Mouse (Mus musculus) cerebellum, adult 2 months (tissue): ENCODE data around the gene Lmo7. TPM values are rescaled to one million over a fixed set of nuclear protein-coding genes. Genes with fewer than 3 reads are reported as not detected.

ENCODE experiments used
- DNase-seq, 2 experiments: peaks; one replicate each; pipeline ENCODE4 v3.0.0; 2021
- H3K27ac ChIP-seq: fragments of 200-500 bp; 2 replicates; pipeline ENCODE4 v1.5.1; 2012; ENCODE audit warnings: low read length, control low read depth, inconsistent platforms; ENCODE audit not compliant: insufficient read depth
- H3K27me3 ChIP-seq: fragments of 200-500 bp; 2 replicates; pipeline ENCODE4 v1.6.1; 2012; ENCODE audit warnings: inconsistent platforms, mild to moderate bottlenecking, low read length, moderate library complexity; ENCODE audit not compliant: control insufficient read depth, insufficient read depth
- H3K4me1 ChIP-seq: fragments of 200-500 bp; 2 replicates; pipeline ENCODE4 v1.6.1; 2011; ENCODE audit warnings: low read length; ENCODE audit not compliant: control insufficient read depth, insufficient read depth
- H3K4me3 ChIP-seq: fragments of 200-500 bp; replicated peaks from 2 replicates; pipeline ENCODE3; 2011; ENCODE audit warnings: mild to moderate bottlenecking, low read depth, low read length, control low read depth; ENCODE audit not compliant: insufficient read depth
- CTCF ChIP-seq: fragments of 200-500 bp; IDR thresholded peaks from 2 replicates; pipeline ENCODE4 v1.5.1; 2011; ENCODE audit warnings: low read depth, mild to moderate bottlenecking, control low read depth, low read length, moderate library complexity, borderline replicate concordance; ENCODE audit not compliant: insufficient read depth
- POLR2A ChIP-seq: fragments of 200-500 bp; IDR thresholded peaks from 2 replicates; pipeline ENCODE4 v1.6.1; 2011; ENCODE audit warnings: low read length, control low read depth, borderline replicate concordance; ENCODE audit not compliant: insufficient read depth
- WGBS: fragments of 180-500 bp; shearing (Covaris S2); methylation state at CpG from one replicate; pipeline ENCODE4 v1.1.7; 2018; 5-methylcytosine and 5-hydroxymethylcytosine counted together
- polyA plus RNA-seq: library from polyadenylated mRNA; depleted of rRNA; stranded (reverse); fragments of >200 nt; gene quantifications from 2 replicates; pipeline ENCODE4 v1.2.3, GENCODE M21; 2012

The Lmo7 gene
- polyA plus RNA-seq, 1 experiment = 5.8 TPM

- no peak overlapping the region for H3K27ac ChIP-seq
- TF ChIP-seq POLR2A = no peak
- peaks cover 3% of the 10 kb centered on the region; the same call in 1 of the 2 replicates for H3K4me1 ChIP-seq
- no peaks in the 10 kb centered on the region; the same call in 1 of the 2 replicates for H3K27me3 ChIP-seq
- no peak overlapping the region for H3K4me3 ChIP-seq
- WGBS = 35% methylated on average over 10 of the region's 10 CpGs
- no peak for DNase-seq
These were observed 4.0 kb downstream of the Lmo7 start for GRCm38 (mm10) chr14:101733542-101734303.

- TF ChIP-seq CTCF (no peak), POLR2A (no peak)
- WGBS = 82% methylated on average over 4 of the region's 4 CpGs
- Histone ChIP-seq H3K4me1 (no peaks in the 10 kb centered on the region), H3K4me3 (no peak overlapping the region), H3K27me3 (no peaks in the 10 kb centered on the region), H3K27ac (no peak overlapping the region)
- no peak for DNase-seq
These were observed 7.7 kb downstream of the Lmo7 start for GRCm38 (mm10) chr14:101737501-101737900.

- no peak overlapping the region for H3K27ac ChIP-seq
- H3K4me3 ChIP-seq = no peak overlapping the region
- WGBS = 92% methylated on average over 3 of the region's 3 CpGs
- no peak for DNase-seq
- H3K27me3 ChIP-seq = no peaks in the 10 kb centered on the region
- no peaks in the 10 kb centered on the region for H3K4me1 ChIP-seq
- no peak for TF ChIP-seq POLR2A
- TF ChIP-seq CTCF = no peak
These were observed 16.9 kb downstream of the Lmo7 start for GRCm38 (mm10) chr14:101746635-101747034.

GRCm38 (mm10) chr14:101747811-101748210, 18.1 kb downstream of the Lmo7 start:
- Histone ChIP-seq H3K4me1 (no peaks in the 10 kb centered on the region), H3K27ac (no peak overlapping the region), H3K4me3 (no peak overlapping the region), H3K27me3 (no peaks in the 10 kb centered on the region)
- no peak for DNase-seq
- TF ChIP-seq CTCF = no peak
- TF ChIP-seq POLR2A = no peak
- WGBS = 90% methylated on average over 11 of the region's 11 CpGs

- no peaks in the 10 kb centered on the region for H3K27me3 ChIP-seq
- no peak overlapping the region for H3K4me3 ChIP-seq
- H3K27ac ChIP-seq = no peak overlapping the region
- TF ChIP-seq POLR2A (no peak), CTCF (no peak)
- no peak for DNase-seq
- no peaks in the 10 kb centered on the region for H3K4me1 ChIP-seq
- 87% methylated on average over 7 of the region's 7 CpGs for WGBS
These were observed 18.7 kb downstream of the Lmo7 start for GRCm38 (mm10) chr14:101748436-101748835.

- TF ChIP-seq POLR2A (no peak), CTCF (no peak)
- no peaks in the 10 kb centered on the region for H3K4me1 ChIP-seq
- 89% methylated on average over 4 of the region's 4 CpGs for WGBS
- no peaks in the 10 kb centered on the region for H3K27me3 ChIP-seq
- no peak overlapping the region for H3K27ac ChIP-seq
- no peak overlapping the region for H3K4me3 ChIP-seq
- DNase-seq = no peak
These were observed 21.2 kb downstream of the Lmo7 start for GRCm38 (mm10) chr14:101750910-101751309.

GRCm38 (mm10) chr14:101755425-101755824, 25.7 kb downstream of the Lmo7 start:
- H3K4me3 ChIP-seq = no peak overlapping the region
- WGBS = 50% methylated on average over 4 of the region's 4 CpGs
- DNase-seq = no peak
- TF ChIP-seq POLR2A (no peak), CTCF (no peak)
- no peaks in the 10 kb centered on the region for H3K4me1 ChIP-seq
- no peaks in the 10 kb centered on the region for H3K27me3 ChIP-seq
- H3K27ac ChIP-seq = no peak overlapping the region

- Histone ChIP-seq H3K27me3 (no peaks in the 10 kb centered on the region), H3K4me3 (no peak overlapping the region), H3K4me1 (no peaks in the 10 kb centered on the region), H3K27ac (no peak overlapping the region)
- no peak for TF ChIP-seq CTCF
- TF ChIP-seq POLR2A = no peak
- DNase-seq = no peak
- 33% methylated on average over 1 of the region's 1 CpGs for WGBS
These were observed 32.5 kb downstream of the Lmo7 start for GRCm38 (mm10) chr14:101762267-101762666.
